Mouse (Mus musculus) neutrophil, adult 65 days (primary cell): ENCODE data around the gene Olfr734. TPM values are rescaled to one million over a fixed set of nuclear protein-coding genes. Genes with fewer than 3 reads are reported as not detected.

Experiments
- total RNA-seq: library from RNA; stranded (reverse); gene quantifications from 2 replicates; pipeline ENCODE4 v1.2.4, GENCODE M21; 2023

Gene Olfr734
- total RNA-seq, result not detected in 2 replicates

GRCm38 (mm10) chr14:50326661-50327060, at the start of gene Olfr734:
Olfr734 (minus strand) TSS chr14:50326761.

DNA sequence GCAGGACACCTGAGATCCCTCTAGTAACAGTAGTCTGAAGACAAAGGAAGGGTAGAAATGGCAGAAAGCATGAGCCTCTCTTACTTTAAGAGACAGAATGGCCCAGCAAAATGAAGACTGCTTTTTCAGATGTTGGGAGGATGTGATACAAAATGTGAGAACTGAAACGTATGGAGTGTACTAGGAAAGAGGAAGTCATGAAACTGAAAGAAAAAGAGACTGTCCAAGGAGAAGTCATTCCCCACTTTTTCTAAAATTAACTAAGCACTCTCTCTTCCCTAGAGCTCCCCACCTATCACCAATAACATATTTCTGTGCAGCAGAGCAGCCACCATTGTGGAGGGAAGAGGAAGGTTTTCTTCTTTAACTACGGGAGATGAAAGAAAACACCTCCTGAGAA, 31.0 kb upstream of the Olfr734 start, which contains the start of gene Tlr11:
Tlr11 (plus strand) TSS at position 322 of the 400 bp plus-strand sequence.

DNA sequence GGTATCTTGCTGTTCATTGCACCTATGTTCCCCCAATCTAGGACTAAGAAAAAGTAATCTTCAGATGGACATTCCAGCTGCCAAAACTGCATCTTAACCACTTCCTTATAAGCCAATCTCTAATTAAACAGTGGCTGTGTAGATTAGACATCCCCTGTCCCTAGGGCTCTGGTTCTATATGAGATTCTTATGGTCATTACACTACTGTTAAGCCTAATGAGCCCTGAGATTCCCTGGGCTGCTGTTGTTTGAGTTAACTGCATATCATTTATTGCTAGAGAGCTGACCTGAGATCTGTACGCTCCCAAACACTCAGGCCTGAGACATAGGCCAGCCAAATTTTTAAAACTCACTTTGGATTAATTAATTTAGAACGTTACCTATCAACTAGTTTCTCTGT, 22.2 kb upstream of the Olfr734 start, which contains the start of gene Olfr735:
Olfr735 (minus strand) TSS at position 77 of the 400 bp plus-strand sequence.

GRCm38 (mm10) chr14:50301422-50301821, 25.1 kb downstream of the Olfr734 start, which contains the start of gene Olfr733:
Olfr733 (minus strand) TSS chr14:50301522.

DNA sequence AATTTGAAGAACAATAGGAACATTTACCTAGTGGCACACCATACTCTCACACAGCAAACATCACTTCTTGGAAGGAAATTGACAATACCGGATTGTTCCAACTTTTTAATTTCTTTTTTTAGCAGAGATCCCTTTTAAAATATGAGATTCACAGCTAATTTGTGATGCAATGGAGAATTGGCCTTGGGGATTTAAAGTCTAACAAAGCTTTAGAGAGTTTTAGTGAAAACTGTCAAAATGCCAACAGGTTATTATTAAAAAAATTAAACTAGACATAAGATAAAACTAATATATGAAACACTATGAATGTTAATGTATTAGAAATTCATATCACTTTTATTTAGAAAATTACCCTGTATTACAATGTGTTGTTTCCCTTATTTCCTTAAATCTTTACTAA, 42.5 kb downstream of the Olfr734 start, which contains the start of gene Olfr732:
Olfr732 (minus strand) TSS at position 101 of the 400 bp plus-strand sequence.

Other genes with a start within 250 kb of the Olfr734 start
- not detected in 2 replicates for gene Olfr726, start 235.8 kb downstream of the Olfr734 start, total RNA-seq
- gene Olfr727, start 203.6 kb downstream of the Olfr734 start, total RNA-seq, result not detected in 2 replicates
- gene Olfr728, start 184.1 kb downstream of the Olfr734 start, total RNA-seq, result not detected in 2 replicates
- gene Olfr729, start 173.9 kb downstream of the Olfr734 start, total RNA-seq, result not detected in 2 replicates
- not detected in 2 replicates for gene Olfr730, start 138.6 kb downstream of the Olfr734 start, total RNA-seq
- not detected in 2 replicates for gene Olfr731, start 84.9 kb downstream of the Olfr734 start, total RNA-seq
- not detected in 2 replicates for gene Olfr732, start 42.6 kb downstream of the Olfr734 start, total RNA-seq
- not detected in 2 replicates for gene Olfr733, start 25.2 kb downstream of the Olfr734 start, total RNA-seq
- gene Olfr735, start 22.1 kb upstream of the Olfr734 start, total RNA-seq, result not detected in 2 replicates
- gene Tlr11, start 31.2 kb upstream of the Olfr734 start, total RNA-seq, result not detected in 2 replicates
- not detected in 2 replicates for gene Olfr736, start 54.4 kb upstream of the Olfr734 start, total RNA-seq
- not detected in 2 replicates for gene Olfr738, start 80.8 kb upstream of the Olfr734 start, total RNA-seq
- gene Olfr739, start 91.9 kb upstream of the Olfr734 start, total RNA-seq, result not detected in 2 replicates
- gene Olfr740, start 118.8 kb upstream of the Olfr734 start, total RNA-seq, result not detected in 2 replicates
- gene Olfr741, start 146.0 kb upstream of the Olfr734 start, total RNA-seq, result not detected in 2 replicates
- gene Olfr742, start 176.8 kb upstream of the Olfr734 start, total RNA-seq, result not detected in 2 replicates
- not detected in 2 replicates for gene Olfr743, start 195.1 kb upstream of the Olfr734 start, total RNA-seq